In the genomic region with DNA sequence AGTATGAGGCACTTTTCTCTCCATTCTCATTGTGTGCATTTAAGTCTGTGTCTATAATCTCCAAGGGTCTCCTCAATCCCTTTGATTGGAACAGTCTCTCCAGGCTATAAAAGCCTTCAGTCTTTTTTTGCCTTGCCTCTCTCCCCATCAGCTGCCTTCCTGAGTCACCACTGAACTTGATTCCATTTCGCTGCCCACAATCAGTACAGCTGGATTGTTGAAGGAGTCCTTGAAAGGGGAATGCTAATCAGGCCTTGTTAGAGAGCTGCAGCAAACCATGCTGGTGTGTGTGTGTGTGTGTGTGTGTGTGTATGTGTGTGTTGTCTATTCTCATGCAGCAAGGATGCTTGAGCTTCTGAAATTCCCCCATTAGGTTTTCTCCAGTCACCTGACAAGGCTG, we compare ENCODE assay signal across 24 mouse cellular contexts.
DNase-seq lines count a peak whose midpoint lies in the region; ATAC-seq lines count a peak whose summit lies in the region.
"Had no signal": no experiment of that assay in that cellular context is flagged by ENCODE, and none has a peak within 500 bp of the region (broad histone marks: within the 10 kb centered on the region; RNA-seq: fewer than 3 reads in every experiment).

No protein-coding gene starts in this region.

- peak overlapping the region; percentile 38 for H3K27ac ChIP-seq in midbrain, embryonic 10.5 days (replicated peaks)
- no peak overlapping the region for H3K27ac ChIP-seq in midbrain, embryonic 15.5 days
- H3K27ac ChIP-seq in forebrain, embryonic 12.5 days = peak overlapping the region; percentile 75
- no peak overlapping the region for H3K27ac ChIP-seq in forebrain, embryonic 16.5 days (ENCODE audit: low read length)
- H3K27ac ChIP-seq: embryonic facial prominence, embryonic 12.5 days; heart, adult 2 months; heart, embryonic 15.5 days; hindbrain, embryonic 12.5 days had no signal

- ATAC-seq in midbrain, embryonic 15.5 days (replicated peaks) = no peak
- peak; percentile 30; the same call in 1 of the 2 replicates for ATAC-seq in forebrain, embryonic 12.5 days (ENCODE audit: low FRiP score)
- 0 out of 2 replicates have a peak, but pooled peaks have one; percentile 22 for ATAC-seq in forebrain, embryonic 16.5 days
- ATAC-seq: hindbrain, embryonic 16.5 days; Patski had no signal

- DNase-seq in midbrain, embryonic 10.5 days (ENCODE audit: low spot score) = no peak
- peak; percentile 15 for DNase-seq in ZHBTc4 (ENCODE audit: low read depth, low spot score)
- no peak for DNase-seq in cerebellum, postnatal 10 days
- DNase-seq in right cerebral cortex, postnatal 25 days = no peak
- DNase-seq in urinary bladder, postnatal 25 days (ENCODE audit: low spot score) = no peak
- DNase-seq: adrenal gland, adult 2 months; adrenal gland, postnatal 25 days; cerebellum, adult 11 months; cerebellum, adult 8-10 months; cerebellum, postnatal 25 days; gastrocnemius, postnatal 14 days; heart, adult 2 months; heart, postnatal 4 days; kidney, adult 18-20 months had no signal

- H3K4me2 ChIP-seq in midbrain, embryonic 15.5 days = no peak overlapping the region
- H3K4me2 ChIP-seq in forebrain, embryonic 12.5 days = no peak overlapping the region
- no peak overlapping the region for H3K4me2 ChIP-seq in forebrain, embryonic 16.5 days (ENCODE audit: low read length)
- H3K4me2 ChIP-seq: embryonic facial prominence, embryonic 12.5 days; heart, embryonic 11.5 days; heart, embryonic 15.5 days; hindbrain, embryonic 12.5 days had no signal

- no peak overlapping the region for H3K9ac ChIP-seq in midbrain, embryonic 15.5 days
- no peak overlapping the region for H3K9ac ChIP-seq in forebrain, embryonic 12.5 days
- no peak overlapping the region for H3K9ac ChIP-seq in forebrain, embryonic 16.5 days (replicated peaks; ENCODE audit: low read depth, low read length)
- H3K9ac ChIP-seq: embryonic facial prominence, embryonic 12.5 days; heart, embryonic 15.5 days; hindbrain, embryonic 12.5 days had no signal

- peaks cover 23% of the 10 kb centered on the region for H3K4me1 ChIP-seq in midbrain, embryonic 10.5 days
- H3K4me1 ChIP-seq in midbrain, embryonic 15.5 days = no peaks in the 10 kb centered on the region
- H3K4me1 ChIP-seq in forebrain, embryonic 12.5 days = peaks cover 21% of the 10 kb centered on the region
- peaks cover 7% of the 10 kb centered on the region; the same call in 1 of the 2 replicates for H3K4me1 ChIP-seq in forebrain, embryonic 16.5 days (replicated peaks; ENCODE audit: control insufficient read depth, insufficient read depth, low read length)
- H3K4me1 ChIP-seq: embryonic facial prominence, embryonic 12.5 days had no signal

- WGBS in midbrain, embryonic 10.5 days = 39% methylated on average over 1 of the region's 1 CpGs
- WGBS in midbrain, embryonic 15.5 days = 22% methylated on average over 1 of the region's 1 CpGs
- WGBS in forebrain, embryonic 12.5 days = 7% methylated on average over 1 of the region's 1 CpGs
- WGBS in forebrain, embryonic 16.5 days = 3% methylated on average over 1 of the region's 1 CpGs

- H3K4me3 ChIP-seq in midbrain, embryonic 10.5 days = no peak overlapping the region
- H3K4me3 ChIP-seq in midbrain, embryonic 15.5 days = no peak overlapping the region
- H3K4me3 ChIP-seq in forebrain, embryonic 12.5 days (replicated peaks) = no peak overlapping the region
- no peak overlapping the region for H3K4me3 ChIP-seq in forebrain, embryonic 16.5 days (replicated peaks; ENCODE audit: low read length)
- H3K4me3 ChIP-seq: embryonic facial prominence, embryonic 12.5 days; heart, adult 2 months; heart, embryonic 15.5 days; hindbrain, embryonic 12.5 days had no signal

- H3K36me3 ChIP-seq in midbrain, embryonic 10.5 days = no peaks in the 10 kb centered on the region
- H3K36me3 ChIP-seq in midbrain, embryonic 15.5 days (replicated peaks) = no peaks in the 10 kb centered on the region
- H3K36me3 ChIP-seq in forebrain, embryonic 12.5 days (replicated peaks) = no peaks in the 10 kb centered on the region
- no peaks in the 10 kb centered on the region for H3K36me3 ChIP-seq in forebrain, embryonic 16.5 days (ENCODE audit: control insufficient read depth, insufficient read depth)
- H3K36me3 ChIP-seq: embryonic facial prominence, embryonic 12.5 days; G1E; heart, embryonic 15.5 days; hindbrain, embryonic 12.5 days had no signal

- H3K27me3 ChIP-seq in midbrain, embryonic 10.5 days (ENCODE audit: low read depth, poor library complexity, severe bottlenecking) = no peaks in the 10 kb centered on the region; the same call in 1 of the 2 replicates
- no peaks in the 10 kb centered on the region for H3K27me3 ChIP-seq in midbrain, embryonic 15.5 days (replicated peaks)
- no peaks in the 10 kb centered on the region for H3K27me3 ChIP-seq in forebrain, embryonic 12.5 days
- no peaks in the 10 kb centered on the region for H3K27me3 ChIP-seq in forebrain, embryonic 16.5 days (replicated peaks; ENCODE audit: control insufficient read depth, insufficient read depth, low read length)
- H3K27me3 ChIP-seq: embryonic facial prominence, embryonic 12.5 days; hindbrain, embryonic 12.5 days had no signal

- H3K9me3 ChIP-seq in midbrain, embryonic 10.5 days (replicated peaks) = no peaks in the 10 kb centered on the region
- H3K9me3 ChIP-seq in midbrain, embryonic 15.5 days = no peaks in the 10 kb centered on the region
- H3K9me3 ChIP-seq in forebrain, embryonic 12.5 days = no peaks in the 10 kb centered on the region
- no peaks in the 10 kb centered on the region for H3K9me3 ChIP-seq in forebrain, embryonic 16.5 days (ENCODE audit: control insufficient read depth, low read length)
- H3K9me3 ChIP-seq: embryonic facial prominence, embryonic 12.5 days; G1E; heart, embryonic 15.5 days; hindbrain, embryonic 12.5 days had no signal

Comparison
In these comparisons a context has a peak if more than half of its experiments do, and no peak if none do; other contexts are left out.
1. H3K27ac ChIP-seq: peak in midbrain, embryonic 10.5 days (single experiment) and forebrain, embryonic 12.5 days (single experiment); none in midbrain, embryonic 15.5 days (single experiment) and forebrain, embryonic 16.5 days (single experiment).